Mouse (Mus musculus) urinary bladder, postnatal 14 days (tissue): ENCODE results near the gene Arpc1b.
A peak's percentile ranks its signal among the peaks of the same experiment; 100 is the strongest.
"Not testable (repeated sequence)": the region's sequence is repeated elsewhere in the genome, so short reads cannot be mapped to it uniquely, and the experiment has no call there.

Source experiments
- DNase-seq: peaks from one replicate; pipeline ENCODE4 v3.0.0; 2021; ENCODE audit warnings: low spot score

Gene Arpc1b

GRCm38 (mm10) chr5:145114606-145115473, 825 bp downstream of the Arpc1b start:
- peak; percentile 76 for DNase-seq

- no peak for DNase-seq
Measured at GRCm38 (mm10) chr5:145115736-145116135, 1.7 kb downstream of the Arpc1b start.

GRCm38 (mm10) chr5:145116316-145116715, 2.3 kb downstream of the Arpc1b start:
- DNase-seq: peak; percentile 80

GRCm38 (mm10) chr5:145116916-145117315, 2.9 kb downstream of the Arpc1b start:
- DNase-seq: peak; percentile 84

GRCm38 (mm10) chr5:145118005-145118404, 4.0 kb downstream of the Arpc1b start:
- no peak for DNase-seq

GRCm38 (mm10) chr5:145118461-145118860, 4.4 kb downstream of the Arpc1b start:
- DNase-seq: no peak

- no peak for DNase-seq
Measured at GRCm38 (mm10) chr5:145119385-145119784, 5.4 kb downstream of the Arpc1b start.

- DNase-seq: no peak
Measured at GRCm38 (mm10) chr5:145120921-145121320, 6.9 kb downstream of the Arpc1b start.

GRCm38 (mm10) chr5:145123396-145123795, 9.4 kb downstream of the Arpc1b start:
- no peak for DNase-seq

- no peak for DNase-seq
Measured at GRCm38 (mm10) chr5:145126580-145126979, 12.6 kb downstream of the Arpc1b start.

- DNase-seq: peak; percentile 39
Measured at GRCm38 (mm10) chr5:145129124-145129523, 15.1 kb downstream of the Arpc1b start.

- not testable (repeated sequence) for DNase-seq
Measured at GRCm38 (mm10) chr5:145129773-145130172, 15.8 kb downstream of the Arpc1b start.

- DNase-seq: no peak
Measured at GRCm38 (mm10) chr5:145130191-145130590, 16.2 kb downstream of the Arpc1b start.

GRCm38 (mm10) chr5:145130995-145131394, 17.0 kb downstream of the Arpc1b start:
- DNase-seq: no peak

- not testable (repeated sequence) for DNase-seq
Measured at GRCm38 (mm10) chr5:145133275-145133674, 19.3 kb downstream of the Arpc1b start.

GRCm38 (mm10) chr5:145138836-145139235, 24.8 kb downstream of the Arpc1b start:
- no peak for DNase-seq

- peak; percentile 95 for DNase-seq
Measured at GRCm38 (mm10) chr5:145139571-145140519, 25.8 kb downstream of the Arpc1b start, which contains the start of the genes Pdap1 and Bud31. Gene Pdap1 (minus strand): TSS chr5:145140238. Gene Bud31 (plus strand): TSS chr5:145140362.

- DNase-seq: no peak
Measured at GRCm38 (mm10) chr5:145140611-145141010, 26.6 kb downstream of the Arpc1b start.

- DNase-seq: no peak
Measured at GRCm38 (mm10) chr5:145147748-145148147, 33.7 kb downstream of the Arpc1b start.

- DNase-seq: no peak
Measured at GRCm38 (mm10) chr5:145149294-145149693, 35.3 kb downstream of the Arpc1b start.

- no peak for DNase-seq
Measured at GRCm38 (mm10) chr5:145152690-145153089, 38.7 kb downstream of the Arpc1b start.

- no peak for DNase-seq
Measured at GRCm38 (mm10) chr5:145161361-145161760, 47.3 kb downstream of the Arpc1b start.
